Mouse (Mus musculus) large intestine, adult 2 months (tissue): ENCODE results near the gene Pmpca. TPM values are rescaled to one million over a fixed set of nuclear protein-coding genes. Genes with fewer than 3 reads are reported as not detected.
A peak's percentile ranks its signal among the peaks of the same experiment; 100 is the strongest.

Experiments
- DNase-seq: peaks from one replicate; pipeline ENCODE4 v3.0.0-alpha.2; 2012; ENCODE audit warnings: low read depth, low spot score
- WGBS: fragments of 180-500 bp; shearing (Covaris S2); methylation state at CpG from one replicate; pipeline ENCODE4 v1.1.7; 2018; 5-methylcytosine and 5-hydroxymethylcytosine counted together
- polyA plus RNA-seq: library from polyadenylated mRNA; depleted of rRNA; stranded (reverse); fragments of >200 nt; gene quantifications from 2 replicates; pipeline ENCODE4 v1.2.3, GENCODE M21; 2012; rRNA removed

Pmpca gene
- polyA plus RNA-seq = 32.9 and 40.9 TPM in 2 replicates

DNA sequence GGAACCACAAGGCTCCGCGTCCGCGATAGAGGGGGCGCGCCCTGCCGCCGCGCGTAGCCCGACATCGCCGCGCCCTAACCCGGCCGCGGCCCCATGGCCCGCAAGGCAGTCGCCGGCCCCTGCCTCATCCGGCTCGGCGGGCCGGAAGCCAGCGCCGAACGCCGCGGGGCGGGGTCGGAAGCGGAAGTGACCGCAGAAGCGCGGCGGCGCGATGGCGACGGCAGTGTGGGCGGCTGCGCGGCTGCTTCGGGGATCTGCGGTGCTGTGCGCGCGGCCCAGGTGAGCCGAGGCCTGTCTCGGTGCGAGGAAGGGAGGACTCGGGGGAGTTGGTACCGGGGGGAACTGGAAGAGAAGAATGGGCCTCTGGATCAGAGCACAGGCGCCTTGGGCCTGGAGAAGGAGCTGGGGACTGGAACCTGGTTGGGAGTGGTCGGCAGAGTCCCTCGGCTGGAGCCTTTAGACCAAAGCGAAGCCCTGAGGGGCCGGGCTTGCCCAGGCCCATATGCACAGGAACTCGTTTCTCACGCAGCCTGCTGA is at the start of gene Pmpca, which contains the start of gene Entr1:
Pmpca (plus strand) TSS at position 186 of the 537 bp plus-strand sequence.
Entr1 (minus strand) TSS at position 163 of the 537 bp plus-strand sequence.
- 1% methylated on average over 60 of the region's 60 CpGs for WGBS
- no peak for DNase-seq

DNA sequence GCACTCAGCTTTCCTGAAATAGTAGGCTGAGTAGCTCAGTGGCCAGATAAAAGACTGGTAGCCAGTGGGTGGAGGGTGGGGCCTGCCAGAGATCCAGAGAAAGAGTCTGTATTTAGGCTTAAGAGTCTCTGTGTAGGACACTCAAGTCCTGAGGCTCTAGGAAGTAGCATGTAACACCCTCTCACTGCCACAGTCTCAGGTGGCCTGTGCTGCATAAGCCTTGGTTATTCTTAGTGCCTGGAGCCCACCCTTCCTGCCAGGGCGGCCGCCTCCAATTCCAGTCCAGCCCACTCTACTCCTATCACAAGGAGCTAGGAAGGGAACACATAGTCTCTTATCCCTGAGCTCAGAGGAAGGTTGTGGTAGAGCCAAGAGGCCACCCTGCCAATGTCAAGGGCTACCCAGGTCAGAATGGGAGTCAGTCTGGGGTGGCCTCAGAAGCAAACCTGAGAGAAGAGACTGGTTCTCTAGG is 47.6 kb upstream of the Pmpca start:
- DNase-seq = no peak
- WGBS = 90% methylated on average over 2 of the region's 2 CpGs

DNA sequence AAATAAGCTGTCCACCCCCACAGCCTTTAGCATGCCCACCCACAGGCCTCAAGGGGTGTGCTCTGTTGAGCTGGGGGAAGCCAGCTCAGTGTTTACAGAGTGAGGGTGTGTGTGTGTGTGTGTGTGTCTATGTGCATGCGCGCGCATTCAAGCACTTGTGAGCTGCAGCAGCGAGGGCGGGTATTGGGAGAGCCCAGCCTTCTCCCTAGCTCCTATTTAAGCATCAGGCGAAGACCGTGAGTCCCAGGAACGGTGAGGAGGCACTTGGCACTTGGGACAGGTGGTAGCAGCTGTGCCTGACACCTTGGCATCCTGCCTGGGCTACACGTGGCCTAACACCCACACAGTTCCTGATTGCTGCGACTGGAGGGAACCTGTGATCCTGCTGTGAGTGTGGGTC is 47.1 kb upstream of the Pmpca start:
- peak; percentile 44 for DNase-seq
- WGBS = 11% methylated on average over 10 of the region's 10 CpGs

DNA sequence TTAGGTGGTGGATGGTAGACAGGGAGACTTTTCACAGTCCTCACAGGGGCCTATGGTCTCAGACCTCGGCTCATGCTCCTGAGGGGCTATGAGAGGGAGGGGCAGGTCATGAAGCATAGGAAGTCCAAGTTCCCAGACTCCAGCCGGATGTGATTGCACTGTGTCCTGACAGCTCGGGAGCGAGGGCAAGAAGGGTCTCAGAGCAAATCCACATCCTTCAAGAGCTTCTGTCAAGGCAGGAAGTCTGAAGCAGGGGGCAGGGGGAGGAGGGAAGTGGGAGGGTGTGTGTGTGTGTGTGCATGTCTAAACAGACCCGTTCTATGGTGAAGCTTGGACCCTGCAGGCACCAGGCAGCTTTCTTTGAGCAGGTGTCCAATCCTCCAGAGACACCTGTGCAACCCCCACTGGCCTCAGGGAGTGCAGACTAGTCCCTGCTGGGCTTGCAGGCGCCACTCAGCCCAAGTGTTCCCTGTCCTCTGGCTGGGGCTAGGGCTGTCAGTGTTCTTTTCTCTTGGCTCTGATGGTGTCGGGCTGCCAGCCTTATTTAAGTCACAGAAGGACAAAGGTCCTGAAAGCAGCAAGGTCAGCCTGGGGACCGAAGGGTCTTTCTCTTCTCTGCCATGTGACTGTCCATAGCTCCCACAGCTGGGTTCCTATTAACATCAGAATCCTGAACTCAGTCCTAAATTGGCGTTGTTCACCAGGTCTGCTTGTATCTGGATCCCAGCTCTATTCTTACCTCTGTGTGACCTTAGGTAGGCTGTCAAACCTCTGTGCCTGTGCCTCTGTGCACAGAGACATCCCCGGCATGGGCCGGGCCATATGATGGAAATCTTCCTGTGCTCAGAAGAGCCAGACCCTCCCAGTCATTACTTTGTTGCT is 46.3 kb upstream of the Pmpca start:
- WGBS = 71% methylated on average over 11 of the region's 11 CpGs
- no peak for DNase-seq

DNA sequence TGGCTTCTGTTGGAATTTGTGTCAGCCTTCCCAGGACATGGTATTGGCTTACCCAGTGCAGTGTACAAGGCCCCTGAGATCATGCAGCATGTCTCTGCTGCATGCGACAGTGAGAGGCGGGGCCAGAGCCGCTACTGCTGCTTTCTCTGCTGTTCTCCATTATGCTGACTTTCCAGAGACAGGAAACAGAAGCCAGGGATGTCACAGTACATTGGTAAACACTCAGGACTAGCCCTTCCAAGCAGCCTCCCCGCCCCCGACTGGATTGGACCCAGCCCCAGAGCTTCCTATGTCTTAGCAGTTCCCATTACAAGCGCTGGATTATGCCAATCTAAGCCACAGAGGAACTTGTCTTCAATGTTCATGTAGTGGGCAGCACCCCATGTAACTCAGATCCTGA is 40.9 kb upstream of the Pmpca start:
- DNase-seq = no peak
- WGBS = 54% methylated on average over 6 of the region's 6 CpGs

DNA sequence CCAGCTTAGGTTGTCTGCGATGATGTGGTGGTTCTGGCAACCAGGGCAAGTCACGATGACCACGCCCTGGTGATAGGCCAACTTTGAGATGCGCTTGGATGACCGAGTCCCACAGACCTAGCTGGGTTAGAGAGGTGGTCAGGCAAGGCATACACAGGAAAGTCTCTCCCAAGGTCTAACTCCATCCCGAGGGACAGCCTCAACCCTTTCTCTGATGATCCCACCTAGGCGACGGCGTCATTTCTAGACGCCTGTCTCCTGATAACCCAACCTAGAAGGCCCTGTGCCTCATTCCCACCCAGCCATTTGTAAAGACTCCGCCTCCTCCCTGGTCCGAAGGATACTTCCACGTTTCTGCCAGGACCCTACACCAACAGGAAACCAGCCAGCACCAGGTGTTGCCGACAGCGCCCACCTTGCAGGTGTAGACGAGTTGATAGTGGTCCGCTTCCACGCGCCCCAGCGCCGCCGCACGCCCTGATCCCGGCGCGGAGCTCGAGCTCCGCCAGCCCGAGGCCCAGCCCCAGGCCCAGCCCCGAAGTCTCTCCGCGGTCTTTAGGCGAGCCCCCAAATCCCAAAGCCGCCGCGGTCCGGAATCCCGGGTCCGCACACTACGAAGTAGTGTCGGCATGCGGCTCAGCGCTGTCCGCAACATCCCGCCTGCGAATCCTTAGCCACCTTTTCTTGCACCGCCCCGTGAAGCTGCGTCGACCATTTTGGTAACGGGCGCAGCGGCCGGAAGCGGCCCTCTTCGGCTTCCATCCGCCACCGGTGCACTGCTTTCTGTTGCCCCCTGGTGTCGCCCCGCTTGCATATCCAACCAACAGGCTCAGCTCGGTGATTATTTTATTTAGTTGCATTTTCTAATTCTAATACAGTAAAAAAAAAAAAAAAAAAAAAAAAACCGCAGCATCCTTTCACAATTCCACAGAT is 37.5 kb upstream of the Pmpca start, which contains the start of gene Dnlz:
Dnlz (minus strand) TSS at position 753 of the 933 bp plus-strand sequence.
- peak; percentile 62 for DNase-seq
- under 1% methylated on average over 62 of the region's 62 CpGs for WGBS

DNA sequence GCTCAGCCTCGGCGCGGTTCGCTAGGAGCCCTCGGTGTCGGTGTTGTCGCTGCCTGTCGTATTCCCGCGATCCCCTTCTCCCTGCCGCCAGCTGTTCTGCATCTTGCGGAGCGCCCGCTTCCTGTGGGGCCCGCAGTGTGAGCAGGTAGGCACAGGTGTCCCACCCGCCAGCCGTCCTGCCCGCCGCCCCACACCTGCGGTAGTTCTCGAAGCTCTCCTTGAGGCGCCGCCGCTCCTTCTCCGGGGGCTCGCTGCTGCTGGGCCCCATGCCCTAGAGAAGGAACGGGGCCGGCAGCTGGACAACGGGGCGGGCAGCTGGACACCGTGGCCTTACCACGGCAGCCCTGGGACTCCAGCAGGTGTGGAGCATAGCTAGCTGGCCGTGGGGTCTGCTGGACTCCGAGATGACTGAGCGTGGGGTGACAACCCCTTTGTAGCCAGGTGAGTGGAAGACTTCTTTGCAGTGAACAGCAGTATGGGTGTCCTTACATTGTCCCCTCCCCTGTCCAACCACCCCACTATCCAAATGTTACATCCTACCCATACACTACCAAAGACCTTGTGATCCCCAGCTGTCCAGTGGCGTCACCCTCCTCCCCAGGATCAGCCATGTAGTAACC is 36.7 kb upstream of the Pmpca start:
- no peak for DNase-seq
- WGBS = 3% methylated on average over 36 of the region's 36 CpGs

DNA sequence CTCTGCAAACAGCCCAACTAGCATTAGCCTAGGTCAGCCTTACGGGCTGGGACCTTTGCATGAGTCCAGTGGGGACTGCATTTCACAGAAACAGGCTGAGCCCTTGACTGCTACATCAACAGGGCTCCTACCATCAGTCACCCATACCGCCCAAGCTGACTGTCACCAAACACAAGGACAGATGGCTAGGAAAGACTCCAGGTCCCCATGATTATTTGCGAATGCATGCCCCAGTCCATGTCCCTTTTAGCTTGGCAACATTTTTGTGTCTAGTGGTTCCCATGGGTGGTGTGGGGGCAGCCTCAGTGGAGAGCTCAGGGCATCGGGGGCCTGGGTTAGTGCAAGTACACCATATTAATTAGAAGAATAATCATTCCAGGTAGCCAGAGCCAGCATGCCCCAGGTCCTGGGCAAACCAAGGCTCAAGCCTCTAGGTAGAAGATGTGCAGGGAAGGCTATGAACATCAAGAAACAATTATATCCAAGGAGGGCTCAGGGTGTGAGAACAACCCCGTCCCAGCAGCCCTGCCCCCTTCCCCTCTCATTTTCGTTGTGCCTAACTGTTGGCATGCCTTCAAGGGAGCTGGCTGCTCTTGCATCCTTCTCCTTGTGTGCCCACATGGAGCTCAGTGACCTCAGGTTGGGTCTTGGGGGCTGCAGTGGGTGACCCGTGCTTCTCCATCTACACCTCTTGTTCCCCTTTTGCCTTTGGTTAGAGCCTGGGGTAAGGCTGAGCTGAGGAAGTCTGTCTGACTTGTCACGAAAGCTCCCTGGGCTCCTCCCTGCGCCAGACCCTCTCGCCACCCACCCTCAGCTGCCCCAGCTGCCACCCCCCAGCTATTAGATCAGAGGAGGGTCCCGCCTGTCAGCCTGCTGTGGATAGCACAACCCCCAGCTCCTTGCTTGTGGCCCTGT is 35.8 kb upstream of the Pmpca start:
- WGBS = 87% methylated on average over 11 of the region's 11 CpGs
- DNase-seq = no peak

DNA sequence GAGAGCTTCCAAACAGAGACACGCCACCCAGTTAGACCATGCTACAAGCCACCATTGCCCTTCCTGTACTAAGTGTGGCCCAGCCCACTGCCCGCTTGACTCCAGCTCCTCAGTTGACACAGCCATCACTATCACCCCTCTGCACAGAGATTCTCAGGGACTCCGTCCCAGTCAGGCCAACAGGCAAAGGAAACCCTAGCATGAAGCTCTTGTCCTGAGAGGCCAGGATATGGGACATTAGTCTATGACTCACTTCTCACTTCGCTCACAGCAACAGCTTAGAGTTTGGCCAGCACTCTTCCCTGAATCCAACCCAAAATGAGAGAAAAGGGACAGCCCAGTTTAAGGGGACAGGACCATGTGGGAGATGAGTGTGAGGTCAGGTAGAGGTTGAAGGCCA is 34.7 kb upstream of the Pmpca start:
- DNase-seq = no peak
- 84% methylated on average over 4 of the region's 4 CpGs for WGBS

DNA sequence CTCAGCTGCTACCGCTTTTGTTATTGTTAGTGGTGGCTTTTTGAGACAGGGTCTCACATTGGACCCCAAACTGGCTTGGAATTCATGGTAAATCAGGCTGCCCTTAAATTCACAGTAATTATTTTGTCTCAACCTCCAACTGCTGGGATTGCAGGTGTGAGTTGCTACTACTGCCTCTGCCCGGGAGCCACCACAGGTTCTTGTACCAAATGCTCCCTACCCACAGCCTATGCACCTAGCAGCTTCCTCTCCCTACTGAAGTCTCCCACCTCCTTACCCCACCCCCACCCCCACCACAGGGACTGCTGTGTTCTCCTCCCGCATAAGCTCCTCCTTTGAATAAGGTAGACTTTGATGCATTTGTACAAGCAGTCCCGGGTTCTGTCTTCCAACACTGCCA is 32.9 kb upstream of the Pmpca start:
- DNase-seq = no peak
- WGBS = 88% methylated on average over 4 of the region's 4 CpGs

DNA sequence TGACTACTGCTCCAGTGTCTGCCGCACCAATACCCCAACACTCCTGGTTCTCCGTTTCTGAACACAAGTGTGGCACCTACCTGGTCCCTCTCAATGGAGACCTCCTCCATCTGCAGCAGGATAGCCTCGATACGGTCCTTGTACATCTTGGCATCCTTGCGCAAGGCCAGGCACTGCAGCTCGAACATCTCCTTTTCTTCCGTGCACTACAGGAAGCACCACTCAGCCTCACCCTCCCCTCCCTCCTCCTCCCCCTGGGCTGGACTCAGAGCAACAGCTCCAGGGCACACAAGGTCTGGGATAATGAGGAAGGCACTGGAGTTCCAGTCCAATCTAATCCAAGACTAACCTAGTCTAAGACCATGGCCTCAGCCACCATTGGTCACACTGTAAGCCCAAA is 32.5 kb upstream of the Pmpca start:
- no peak for DNase-seq
- 72% methylated on average over 7 of the region's 7 CpGs for WGBS

DNA sequence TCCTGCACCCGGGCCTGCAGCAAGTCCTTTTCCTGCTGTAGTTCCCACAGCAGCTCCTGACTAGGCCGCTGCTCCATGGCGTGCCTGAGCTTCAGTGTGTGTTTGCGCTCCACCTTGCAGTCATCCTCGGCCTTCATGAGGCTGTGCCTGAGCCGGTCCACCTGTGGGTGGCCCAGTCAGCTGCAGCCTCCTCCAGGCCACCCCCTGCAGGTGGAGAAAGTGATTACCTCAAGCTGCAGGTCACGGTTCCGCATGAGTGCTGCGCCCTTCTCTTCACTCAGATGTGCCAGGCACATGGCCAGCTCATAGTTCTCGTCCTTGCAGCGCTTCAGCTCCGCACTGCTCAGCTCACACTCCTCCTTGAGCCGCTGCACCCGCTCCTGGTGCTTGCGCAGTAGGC is 31.7 kb upstream of the Pmpca start:
- 40% methylated on average over 15 of the region's 15 CpGs for WGBS
- no peak for DNase-seq

DNA sequence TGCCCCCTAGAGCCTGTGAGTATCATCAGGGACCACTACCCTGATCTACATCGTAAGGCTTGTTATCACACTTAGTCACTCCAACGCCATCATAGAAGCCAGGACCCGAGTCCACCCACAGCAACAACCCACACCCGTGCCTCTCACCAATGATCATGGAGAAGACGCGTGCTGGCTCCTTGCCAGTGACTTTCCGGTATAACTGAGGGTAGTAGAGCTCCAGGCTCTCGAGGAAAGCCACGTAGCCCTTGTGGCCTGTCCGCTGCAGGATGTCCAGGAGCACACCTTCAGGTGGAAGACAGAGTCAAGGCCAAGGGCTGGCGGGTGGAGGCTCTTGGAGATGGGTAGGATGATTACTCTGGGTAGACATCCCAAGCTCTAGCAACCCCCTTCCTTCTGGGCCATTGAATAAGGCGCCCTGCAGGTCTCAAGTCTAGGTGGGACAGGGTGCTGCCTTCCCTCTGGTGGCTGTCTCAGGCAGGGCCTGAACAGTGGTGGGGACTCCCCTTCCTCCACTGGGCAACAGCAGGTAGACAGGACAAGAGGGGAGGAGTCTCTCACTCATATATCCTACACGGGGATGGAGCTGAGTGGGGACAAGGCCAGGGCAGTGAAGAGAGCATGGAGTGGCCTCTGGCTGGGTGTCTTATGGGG is 30.3 kb upstream of the Pmpca start:
- WGBS = 82% methylated on average over 13 of the region's 13 CpGs
- DNase-seq = no peak

DNA sequence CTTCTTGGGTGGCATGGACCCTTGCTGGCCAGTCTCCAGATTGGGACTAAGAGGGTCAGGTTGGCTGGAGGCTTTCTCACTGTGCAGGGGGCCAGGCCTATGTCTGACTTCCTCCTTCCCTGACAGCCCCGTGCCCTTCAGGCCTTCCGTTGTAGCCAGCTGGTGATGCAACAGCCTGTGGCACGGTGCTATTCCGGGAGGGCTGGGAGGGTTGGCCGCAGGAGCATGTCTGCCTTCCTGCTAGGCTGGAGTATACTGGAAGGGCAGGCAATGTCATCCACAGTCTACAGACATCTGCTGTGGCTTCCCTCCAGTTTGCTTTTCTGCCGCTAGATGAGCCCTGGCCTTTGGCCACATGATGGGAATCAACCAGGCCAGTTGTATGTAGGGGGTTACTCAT is 29.2 kb upstream of the Pmpca start:
- DNase-seq = no peak
- WGBS = 76% methylated on average over 6 of the region's 6 CpGs

DNA sequence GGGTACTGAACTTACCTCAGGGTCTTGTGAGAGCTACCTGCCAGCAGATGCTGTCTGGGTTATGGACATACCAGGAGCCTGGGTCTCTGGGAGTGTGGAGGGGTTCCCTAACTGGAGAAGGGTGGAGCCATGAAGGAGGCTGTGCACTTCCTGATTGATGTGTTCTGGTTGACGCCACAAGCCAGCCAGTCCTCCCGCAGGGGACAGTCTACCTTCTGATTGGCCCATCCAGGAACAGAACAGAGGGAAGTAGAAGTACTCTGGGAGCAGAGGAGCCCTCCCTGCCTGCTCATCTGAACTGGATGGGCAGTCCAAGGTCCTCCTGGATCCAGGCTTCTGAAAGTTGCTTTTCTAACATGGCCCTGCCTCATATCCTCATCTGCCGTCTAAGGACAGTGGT is 28.4 kb upstream of the Pmpca start, which contains the start of gene Card9:
Card9 (minus strand) TSS at position 147 of the 400 bp plus-strand sequence.
- WGBS = 24% methylated on average over 3 of the region's 3 CpGs
- no peak for DNase-seq

DNA sequence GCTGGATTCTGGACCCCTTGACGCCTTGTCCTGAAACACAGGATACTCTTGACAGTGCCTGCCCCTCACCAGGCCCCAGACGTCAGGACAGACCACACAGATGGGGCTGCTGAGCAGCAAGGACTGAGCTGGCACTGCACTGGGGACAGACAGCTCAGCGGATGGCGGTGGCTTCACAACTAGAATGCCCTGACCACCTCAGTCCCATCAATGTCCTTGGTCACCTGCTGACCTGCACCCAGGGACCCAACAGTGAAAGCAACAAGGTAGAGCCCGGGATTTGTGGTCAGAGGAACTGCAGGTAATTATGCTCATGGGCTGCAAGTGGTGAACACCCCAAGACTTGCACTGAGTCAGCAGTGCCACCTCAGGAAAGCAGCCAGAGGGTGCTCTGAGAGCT is 26.1 kb upstream of the Pmpca start:
- no peak for DNase-seq
- WGBS = 84% methylated on average over 5 of the region's 5 CpGs

DNA sequence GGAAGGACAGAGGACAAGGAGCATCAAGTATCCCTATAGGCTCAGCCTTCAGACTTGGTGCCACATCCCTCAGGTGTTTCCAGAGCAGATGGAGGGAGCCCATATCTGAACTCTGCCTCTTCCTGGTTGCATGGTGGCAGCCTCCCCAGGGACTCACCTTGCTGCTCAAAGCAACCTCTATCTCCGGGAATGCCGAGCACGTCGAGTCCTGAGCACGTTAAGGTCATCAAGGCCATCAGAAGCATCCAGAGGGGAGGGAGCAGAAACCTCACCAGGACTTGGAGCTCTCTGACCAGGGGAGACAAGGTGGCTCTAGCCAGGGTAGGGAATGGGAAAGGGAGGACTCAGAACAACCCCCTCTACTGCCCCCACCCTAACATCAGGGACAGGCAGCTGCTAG is 25.7 kb upstream of the Pmpca start:
- no peak for DNase-seq
- 81% methylated on average over 5 of the region's 5 CpGs for WGBS
